Mouse (Mus musculus) spleen, postnatal 14 days (tissue): Measurements from ENCODE around the gene Adgrl3.

ENCODE experiments used
- DNase-seq, 2 experiments: peaks; one replicate each; pipeline ENCODE4 v3.0.0; 2021 to 2022; ENCODE audit warnings: low spot score in 2 of 2

The Adgrl3 gene

GRCm38 (mm10) chr5:81671025-81671424 lies 651.1 kb downstream of the Adgrl3 start:
- no peak for DNase-seq

GRCm38 (mm10) chr5:81674275-81674974 lies 654.5 kb downstream of the Adgrl3 start:
- no peak for DNase-seq

- DNase-seq: no peak
These were observed 655.0 kb downstream of the Adgrl3 start for GRCm38 (mm10) chr5:81674975-81675371.

GRCm38 (mm10) chr5:81676896-81677295 lies 657.0 kb downstream of the Adgrl3 start:
- DNase-seq: no peak

- no peak for DNase-seq
These were observed 666.3 kb downstream of the Adgrl3 start for GRCm38 (mm10) chr5:81686206-81686605.

GRCm38 (mm10) chr5:81686845-81687244 lies 666.9 kb downstream of the Adgrl3 start:
- DNase-seq: no peak

GRCm38 (mm10) chr5:81729620-81730019 lies 709.7 kb downstream of the Adgrl3 start:
- no peak for DNase-seq

GRCm38 (mm10) chr5:81736008-81736407 lies 716.1 kb downstream of the Adgrl3 start:
- no peak for DNase-seq

GRCm38 (mm10) chr5:81738286-81739032 lies 718.5 kb downstream of the Adgrl3 start:
- no peak for DNase-seq

- no peak for DNase-seq
These were observed 732.5 kb downstream of the Adgrl3 start for GRCm38 (mm10) chr5:81752426-81752825.

- DNase-seq: no peak
These were observed 735.8 kb downstream of the Adgrl3 start for GRCm38 (mm10) chr5:81755711-81756110.

GRCm38 (mm10) chr5:81757093-81757725 lies 737.3 kb downstream of the Adgrl3 start:
- no peak for DNase-seq

GRCm38 (mm10) chr5:81776234-81776633 lies 756.3 kb downstream of the Adgrl3 start:
- no peak for DNase-seq

- no peak for DNase-seq
These were observed 756.8 kb downstream of the Adgrl3 start for GRCm38 (mm10) chr5:81776746-81777145.

GRCm38 (mm10) chr5:81784770-81785169 lies 764.8 kb downstream of the Adgrl3 start:
- DNase-seq: no peak

GRCm38 (mm10) chr5:81790710-81791109 lies 770.8 kb downstream of the Adgrl3 start:
- no peak for DNase-seq

- no peak for DNase-seq
These were observed 774.2 kb downstream of the Adgrl3 start for GRCm38 (mm10) chr5:81794125-81794524.

- DNase-seq: no peak
These were observed 774.7 kb downstream of the Adgrl3 start for GRCm38 (mm10) chr5:81794601-81795000.

- DNase-seq: no peak
These were observed 776.2 kb downstream of the Adgrl3 start for GRCm38 (mm10) chr5:81796128-81796527.

- DNase-seq: no peak
These were observed 791.0 kb downstream of the Adgrl3 start for GRCm38 (mm10) chr5:81810966-81811365.

- DNase-seq: no peak
These were observed 812.1 kb downstream of the Adgrl3 start for GRCm38 (mm10) chr5:81832076-81832475.

- no peak for DNase-seq
These were observed 812.7 kb downstream of the Adgrl3 start for GRCm38 (mm10) chr5:81832679-81833078.

GRCm38 (mm10) chr5:81837860-81838259 lies 817.9 kb downstream of the Adgrl3 start:
- DNase-seq: no peak
